ENCODE assay signal across 9 mouse cellular contexts in genomic region chr15:103514119-103514518, GRCm38 (mm10). TPM values are rescaled to one million over a fixed set of nuclear protein-coding genes. Genes with fewer than 3 reads are reported as not detected.
A peak's percentile ranks its signal among the peaks of the same experiment; 100 is the strongest.
DNase-seq lines count a peak whose midpoint lies in the region; ATAC-seq and TF ChIP-seq lines count a peak whose summit lies in the region.
"Had no signal": no experiment of that assay in that cellular context is flagged by ENCODE, and none has a peak within 500 bp of the region (broad histone marks: within the 10 kb centered on the region; RNA-seq: fewer than 3 reads in every experiment).

No protein-coding gene starts in this region.

- H3K9me3 ChIP-seq in hindbrain, embryonic 10.5 days: no peaks in the 10 kb centered on the region
- H3K9me3 ChIP-seq in lung, embryonic 15.5 days: no peaks in the 10 kb centered on the region

- no peak overlapping the region for H3K9ac ChIP-seq in lung, embryonic 15.5 days

- 3% methylated on average over 10 of the region's 10 CpGs for WGBS in hindbrain, embryonic 10.5 days
- WGBS in lung, embryonic 15.5 days: 3% methylated on average over 10 of the region's 10 CpGs
- WGBS in olfactory bulb, adult 2 months: 2% methylated on average over 10 of the region's 10 CpGs

- peak; percentile 95 for ATAC-seq in lung, embryonic 15.5 days (ENCODE audit: borderline replicate concordance, extremely low read depth, low FRiP score, low TSS enrichment)

- peaks cover 5% of the 10 kb centered on the region; the same call in 1 of the 2 replicates for H3K27me3 ChIP-seq in hindbrain, embryonic 10.5 days (ENCODE audit: insufficient read depth, poor library complexity, severe bottlenecking)
- H3K27me3 ChIP-seq in lung, embryonic 15.5 days: peaks cover 17% of the 10 kb centered on the region; the same call in 1 of the 2 replicates

- H3K4me1 ChIP-seq in hindbrain, embryonic 10.5 days (replicated peaks): peaks cover 58% of the 10 kb centered on the region
- peaks cover 18% of the 10 kb centered on the region for H3K4me1 ChIP-seq in lung, embryonic 15.5 days
- peaks cover 28% of the 10 kb centered on the region for H3K4me1 ChIP-seq in olfactory bulb, adult 2 months (ENCODE audit: control insufficient read depth, insufficient read depth, low read length)

- no peak for TF ChIP-seq CTCF in olfactory bulb, adult 2 months (IDR thresholded peaks at IDR 0.05; ENCODE audit: insufficient read depth, low read depth, low read length)

- H3K4me3 ChIP-seq in hindbrain, embryonic 10.5 days: peak overlapping the region; percentile 47
- H3K4me3 ChIP-seq in lung, embryonic 15.5 days: peak overlapping the region; percentile 37
- H3K4me3 ChIP-seq in olfactory bulb, adult 2 months (ENCODE audit: insufficient read depth, low read depth, low read length): peak overlapping the region; percentile 27

- peak overlapping the region; percentile 63 for H3K4me2 ChIP-seq in lung, embryonic 15.5 days

- H3K36me3 ChIP-seq in hindbrain, embryonic 10.5 days: no peaks in the 10 kb centered on the region
- no peaks in the 10 kb centered on the region for H3K36me3 ChIP-seq in lung, embryonic 15.5 days

- peak overlapping the region; percentile 88 for H3K27ac ChIP-seq in hindbrain, embryonic 10.5 days
- peak overlapping the region; percentile 41; the same call in 1 of the 2 replicates for H3K27ac ChIP-seq in lung, embryonic 15.5 days
- H3K27ac ChIP-seq in olfactory bulb, adult 2 months (ENCODE audit: insufficient read depth, low read depth, low read length): peak overlapping the region; percentile 83

- peak; percentile 94 for DNase-seq in R1 (ENCODE audit: low read depth, low spot score)
- peak; percentile 90 for DNase-seq in cerebellum, adult 9-11 months
- peak; percentile 74 to 85 for DNase-seq in frontal cortex, postnatal 10 days (ENCODE audit: low spot score in 2 of 2)
- peak; percentile 86 for DNase-seq in hindbrain, embryonic 10.5 days (ENCODE audit: low spot score)
- DNase-seq in layer of hippocampus, adult 8-10 months (ENCODE audit: low spot score in 2 of 2): peak; percentile 68 to 77
- peak; percentile 50 for DNase-seq in thymus, postnatal 25 days

- peak; percentile 52 for TF ChIP-seq POLR2A in olfactory bulb, adult 2 months (IDR thresholded peaks at IDR 0.05; ENCODE audit: insufficient read depth, low read depth, low read length)

RNA-seq across cellular contexts. Expression of gene Pde1b, which starts 11.3 kb away (rescaled TPM):
- 26.8 and 44.9 TPM in 2 replicates for polyA plus RNA-seq in hindbrain, embryonic 10.5 days (2016; fragmentation: Nextera tagmentation; extraction: Ambion mirVana)
- 100 to 1,000 TPM in 3 of 4 experiments, 10 to 100 TPM in 1; 99.3 to 111 (median 103) TPM for total RNA-seq in layer of hippocampus, adult 8-10 months (2022)
- polyA plus RNA-seq in lung, embryonic 15.5 days (2015; fragmentation: Nextera tagmentation; extraction: Ambion mirVana): 2.2 and 2.3 TPM in 2 replicates
- not detected in 2 replicates for polyA plus RNA-seq in olfactory bulb, adult 2 months (2012; ENCODE audit: insufficient read depth, insufficient read length, low replicate concordance, missing spikeins)

RNA-seq across cellular contexts. Expression of gene Ppp1r1a, which starts 23.7 kb away (rescaled TPM):
- polyA plus RNA-seq in hindbrain, embryonic 10.5 days (2016; fragmentation: Nextera tagmentation; extraction: Ambion mirVana): 37.7 and 56.5 TPM in 2 replicates
- 100 to 1,000 TPM; 103 to 150 (median 121) TPM for total RNA-seq in layer of hippocampus, adult 8-10 months (2022)
- polyA plus RNA-seq in lung, embryonic 15.5 days (2015; fragmentation: Nextera tagmentation; extraction: Ambion mirVana): 8.0 and 8.9 TPM in 2 replicates
- polyA plus RNA-seq in olfactory bulb, adult 2 months (2012; ENCODE audit: insufficient read depth, insufficient read length, low replicate concordance, missing spikeins): not detected in 2 replicates

RNA-seq across cellular contexts. Expression of gene Glycam1, which starts 50.8 kb away (rescaled TPM):
- polyA plus RNA-seq in hindbrain, embryonic 10.5 days (2016; fragmentation: Nextera tagmentation; extraction: Ambion mirVana): not detected in 2 replicates
- 1 to 10 TPM in 2 of 4 experiments, under 1 TPM in 1, not detected in 1; 0.74 to 4.7 (median 3.5) TPM for total RNA-seq in layer of hippocampus, adult 8-10 months (2022)
- polyA plus RNA-seq in lung, embryonic 15.5 days (2015; fragmentation: Nextera tagmentation; extraction: Ambion mirVana): not detected in 2 replicates
- not detected in 2 replicates for polyA plus RNA-seq in olfactory bulb, adult 2 months (2012; ENCODE audit: insufficient read depth, insufficient read length, low replicate concordance, missing spikeins)
- total RNA-seq: adrenal gland, postnatal 4 days had no signal

Comparison
In these comparisons a context has a peak if more than half of its experiments do, and no peak if none do; other contexts are left out.
1. Peak in every context shown above with its lines: DNase-seq, ATAC-seq, H3K4me3 ChIP-seq and H3K27ac ChIP-seq.